Mouse (Mus musculus): Measurements from ENCODE around the gene Map2k6. TPM values are rescaled to one million over a fixed set of nuclear protein-coding genes. Genes with fewer than 3 reads are reported as not detected.

Map2k6 gene
- polyA plus RNA-seq, 1 experiment = 0.36 TPM

DNA sequence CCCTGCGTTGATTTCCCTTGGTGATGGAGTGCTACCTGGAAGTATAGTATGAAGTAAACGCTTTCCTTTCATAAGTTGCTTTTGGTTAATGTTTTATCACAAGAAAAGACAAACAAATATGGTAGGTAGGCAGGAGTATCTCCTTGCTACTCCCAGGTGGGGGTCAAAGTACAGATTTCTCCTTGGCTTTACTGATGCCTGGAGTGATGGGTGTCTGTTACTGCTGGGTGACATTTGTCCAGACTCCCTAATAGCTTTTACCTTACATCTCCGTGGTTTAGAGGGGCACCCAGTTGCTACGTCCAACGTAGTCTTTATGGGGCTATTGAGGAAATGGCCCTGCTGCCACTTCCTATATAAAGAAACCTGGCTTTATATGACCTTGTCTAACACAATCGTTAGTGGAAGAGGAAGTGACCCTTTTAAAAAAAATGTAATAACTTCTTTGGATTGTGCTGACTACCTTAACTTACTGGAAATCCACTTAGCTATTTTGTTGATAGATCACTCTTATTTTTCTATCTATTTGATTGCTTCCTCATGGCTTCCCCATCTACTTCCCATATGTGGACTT, 27.7 kb downstream of the Map2k6 start:
- no peaks in the 10 kb centered on the region for H3K36me3 ChIP-seq (replicated peaks; ENCODE audit: low read length)
- no peak overlapping the region for H3K4me3 ChIP-seq (replicated peaks)
- no peaks in the 10 kb centered on the region for H3K27me3 ChIP-seq (replicated peaks)
- TF ChIP-seq GATA1 (IDR thresholded peaks at IDR 0.05; ENCODE audit: borderline replicate concordance, low read length) (no peak), FLI1 (IDR thresholded peaks at IDR 0.05; ENCODE audit: low read length) (no peak)
- H3K4me1 ChIP-seq = peaks cover 40% of the 10 kb centered on the region
- no peaks in the 10 kb centered on the region for H3K9me3 ChIP-seq

DNA sequence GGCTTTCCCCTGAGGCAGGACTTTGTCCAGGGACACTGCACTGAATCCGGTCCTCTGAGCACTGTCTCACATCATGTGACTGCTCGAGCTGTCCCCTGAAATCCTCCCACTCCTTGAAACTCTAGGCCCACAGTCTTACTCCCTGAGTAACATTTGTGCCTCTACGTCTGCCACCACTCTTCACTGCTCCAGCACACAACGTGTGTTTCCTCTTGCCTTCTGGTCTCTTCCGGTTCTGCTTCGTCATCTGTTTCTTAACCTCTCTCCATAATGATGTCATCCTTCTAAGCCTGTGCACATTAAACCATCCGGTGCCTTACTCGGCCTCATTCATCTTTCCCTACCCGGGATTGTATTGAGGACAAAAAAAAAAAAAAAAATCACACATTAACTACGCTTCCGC, 28.2 kb downstream of the Map2k6 start:
- Histone ChIP-seq H3K36me3 (replicated peaks; ENCODE audit: low read length) (no peaks in the 10 kb centered on the region), H3K4me3 (replicated peaks) (peak overlapping the region; percentile 64), H3K27me3 (replicated peaks) (no peaks in the 10 kb centered on the region), H3K9me3 (no peaks in the 10 kb centered on the region), H3K4me1 (peaks cover 40% of the 10 kb centered on the region)
- TF ChIP-seq FLI1 (IDR thresholded peaks at IDR 0.05; ENCODE audit: low read length) (no peak), GATA1 (IDR thresholded peaks at IDR 0.05; ENCODE audit: borderline replicate concordance, low read length) (no peak)

DNA sequence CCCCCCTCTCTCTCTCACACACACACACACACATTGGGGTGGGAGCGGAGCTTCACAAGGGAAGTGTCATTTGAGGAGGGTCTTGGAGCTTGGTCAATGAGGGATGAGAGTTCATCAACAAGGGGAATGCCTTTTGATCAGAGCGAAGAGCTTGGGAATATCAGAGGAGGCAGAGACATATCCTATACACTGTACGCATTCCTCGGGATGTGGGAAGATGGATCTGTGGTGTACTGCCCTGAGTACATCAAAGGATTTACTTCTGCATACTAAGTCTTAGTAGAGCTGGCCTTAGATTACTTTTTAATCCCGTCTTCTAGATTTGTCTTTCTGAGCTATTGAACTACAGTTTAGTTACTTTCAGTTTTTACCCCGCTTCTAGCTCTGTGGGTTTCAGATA, 30.1 kb downstream of the Map2k6 start:
- Histone ChIP-seq H3K27me3 (replicated peaks) (no peaks in the 10 kb centered on the region), H3K4me1 (peaks cover 40% of the 10 kb centered on the region), H3K36me3 (replicated peaks; ENCODE audit: low read length) (no peaks in the 10 kb centered on the region), H3K4me3 (replicated peaks) (no peak overlapping the region), H3K9me3 (no peaks in the 10 kb centered on the region)
- TF ChIP-seq GATA1 (IDR thresholded peaks at IDR 0.05; ENCODE audit: borderline replicate concordance, low read length) = no peak
- no peak for TF ChIP-seq FLI1 (IDR thresholded peaks at IDR 0.05; ENCODE audit: low read length)

GRCm38 (mm10) chr11:110429837-110430418, 31.0 kb downstream of the Map2k6 start:
- H3K4me1 ChIP-seq = peaks cover 35% of the 10 kb centered on the region
- H3K9me3 ChIP-seq = peaks cover 5% of the 10 kb centered on the region
- H3K36me3 ChIP-seq (replicated peaks; ENCODE audit: low read length) = peaks cover 5% of the 10 kb centered on the region
- TF ChIP-seq GATA1 (IDR thresholded peaks at IDR 0.05; ENCODE audit: borderline replicate concordance, low read length) (no peak), FLI1 (IDR thresholded peaks at IDR 0.05; ENCODE audit: low read length) (no peak)
- no peaks in the 10 kb centered on the region for H3K27me3 ChIP-seq (replicated peaks)
- no peak overlapping the region for H3K4me3 ChIP-seq (replicated peaks)

- H3K4me1 ChIP-seq = peaks cover 17% of the 10 kb centered on the region
- peaks cover 9% of the 10 kb centered on the region for H3K36me3 ChIP-seq (replicated peaks; ENCODE audit: low read length)
- peaks cover 14% of the 10 kb centered on the region for H3K9me3 ChIP-seq
Observed at GRCm38 (mm10) chr11:110435839-110436556, 37.1 kb downstream of the Map2k6 start.

DNA sequence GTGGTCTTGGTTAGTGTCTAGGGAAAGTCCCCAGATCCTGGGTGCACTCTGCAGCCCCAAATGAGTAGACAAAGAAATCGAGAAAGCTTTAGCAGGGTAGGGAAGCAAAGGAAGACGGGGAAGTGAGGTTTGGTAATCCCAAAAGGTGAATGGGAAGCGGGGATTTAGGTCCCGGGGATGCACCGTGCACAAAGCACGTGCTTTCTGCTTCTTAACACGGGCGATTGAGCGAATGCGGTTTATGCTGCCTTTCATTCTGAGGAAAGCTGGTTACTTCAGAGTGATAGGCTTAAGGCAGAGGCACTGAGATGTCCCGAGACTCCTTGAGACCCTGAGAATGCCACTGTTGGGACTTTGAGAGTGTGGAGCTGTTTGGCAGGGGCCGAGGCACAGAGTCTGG, 38.1 kb downstream of the Map2k6 start:
- Histone ChIP-seq H3K9me3 (peaks cover 17% of the 10 kb centered on the region), H3K4me1 (peaks cover 17% of the 10 kb centered on the region), H3K4me3 (replicated peaks) (no peak overlapping the region), H3K27me3 (replicated peaks) (no peaks in the 10 kb centered on the region), H3K36me3 (replicated peaks; ENCODE audit: low read length) (peaks cover 9% of the 10 kb centered on the region)
- no peak for TF ChIP-seq FLI1 (IDR thresholded peaks at IDR 0.05; ENCODE audit: low read length)
- no peak for TF ChIP-seq GATA1 (IDR thresholded peaks at IDR 0.05; ENCODE audit: borderline replicate concordance, low read length)

More at GRCm38 (mm10) chr11:110435839-110436556, 37.1 kb downstream of the Map2k6 start:
- Histone ChIP-seq H3K4me3 (replicated peaks) (no peak overlapping the region), H3K27me3 (replicated peaks) (no peaks in the 10 kb centered on the region)
- no peak for TF ChIP-seq FLI1 (IDR thresholded peaks at IDR 0.05; ENCODE audit: low read length)
- no peak for TF ChIP-seq GATA1 (IDR thresholded peaks at IDR 0.05; ENCODE audit: borderline replicate concordance, low read length)

GRCm38 (mm10) chr11:110438135-110438534, 39.2 kb downstream of the Map2k6 start:
- H3K27me3 ChIP-seq (replicated peaks) = no peaks in the 10 kb centered on the region
- TF ChIP-seq FLI1 (IDR thresholded peaks at IDR 0.05; ENCODE audit: low read length) (no peak), GATA1 (IDR thresholded peaks at IDR 0.05; ENCODE audit: borderline replicate concordance, low read length) (no peak)
- H3K36me3 ChIP-seq (replicated peaks; ENCODE audit: low read length) = peaks cover 9% of the 10 kb centered on the region
- H3K9me3 ChIP-seq = peaks cover 20% of the 10 kb centered on the region
- no peak overlapping the region for H3K4me3 ChIP-seq (replicated peaks)
- H3K4me1 ChIP-seq = peaks cover 17% of the 10 kb centered on the region

DNA sequence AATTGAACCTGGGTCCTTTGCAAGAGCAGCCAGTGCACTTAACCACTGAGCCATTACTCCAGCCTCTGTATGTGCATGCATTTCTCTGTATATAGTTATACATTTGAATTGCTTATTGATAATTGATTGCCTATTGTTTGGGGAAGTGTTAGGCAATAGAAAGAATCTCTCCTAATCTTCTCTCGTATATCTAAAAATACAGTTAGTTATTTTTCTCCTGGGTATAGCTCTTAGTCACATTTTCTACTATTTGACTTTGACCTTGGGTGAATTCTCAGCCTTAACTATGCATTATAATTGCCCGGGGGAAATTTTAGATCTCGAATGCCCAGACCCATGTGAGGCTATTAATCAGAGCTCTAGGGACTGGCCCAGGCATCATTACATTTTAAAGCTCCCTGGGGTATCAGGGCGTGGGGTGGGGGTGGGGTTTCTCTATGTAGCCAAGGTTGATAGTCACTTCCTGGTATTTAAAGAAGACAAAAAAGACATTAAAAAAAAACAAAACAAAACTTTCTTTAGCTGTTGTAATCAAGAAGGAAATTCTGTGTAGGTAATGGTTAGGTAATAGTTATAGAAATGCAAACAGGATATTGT, 39.9 kb downstream of the Map2k6 start:
- TF ChIP-seq FLI1 (IDR thresholded peaks at IDR 0.05; ENCODE audit: low read length) = no peak
- TF ChIP-seq GATA1 (IDR thresholded peaks at IDR 0.05; ENCODE audit: borderline replicate concordance, low read length) = no peak
- H3K4me1 ChIP-seq = peaks cover 17% of the 10 kb centered on the region
- peaks cover 20% of the 10 kb centered on the region for H3K9me3 ChIP-seq
- peaks cover 9% of the 10 kb centered on the region for H3K36me3 ChIP-seq (replicated peaks; ENCODE audit: low read length)
- no peaks in the 10 kb centered on the region for H3K27me3 ChIP-seq (replicated peaks)
- H3K4me3 ChIP-seq (replicated peaks) = no peak overlapping the region

DNA sequence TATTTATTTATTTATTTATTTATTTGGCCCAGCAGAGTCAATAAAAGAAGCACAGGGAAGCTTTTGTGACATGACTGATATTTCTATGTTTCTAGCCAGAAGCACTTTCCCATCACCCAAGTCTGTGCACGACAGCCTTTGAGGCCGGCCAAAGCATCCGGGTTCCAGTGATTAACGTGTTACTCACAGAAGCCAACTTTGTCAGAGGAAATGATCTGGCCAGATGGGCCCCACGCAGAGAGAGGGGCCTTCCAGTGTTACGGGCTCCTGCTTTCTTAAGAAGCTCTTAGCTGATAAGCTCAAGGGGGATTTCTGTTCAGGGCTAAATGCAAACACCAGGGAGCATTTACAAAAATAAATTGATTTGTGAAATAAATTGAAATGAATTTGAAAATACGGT, 40.4 kb downstream of the Map2k6 start:
- TF ChIP-seq GATA1 (IDR thresholded peaks at IDR 0.05; ENCODE audit: borderline replicate concordance, low read length) (no peak), FLI1 (IDR thresholded peaks at IDR 0.05; ENCODE audit: low read length) (no peak)
- H3K4me1 ChIP-seq = peaks cover 17% of the 10 kb centered on the region
- no peaks in the 10 kb centered on the region for H3K27me3 ChIP-seq (replicated peaks)
- H3K9me3 ChIP-seq = peaks cover 20% of the 10 kb centered on the region
- no peak overlapping the region for H3K4me3 ChIP-seq (replicated peaks)
- H3K36me3 ChIP-seq (replicated peaks; ENCODE audit: low read length) = peaks cover 9% of the 10 kb centered on the region

DNA sequence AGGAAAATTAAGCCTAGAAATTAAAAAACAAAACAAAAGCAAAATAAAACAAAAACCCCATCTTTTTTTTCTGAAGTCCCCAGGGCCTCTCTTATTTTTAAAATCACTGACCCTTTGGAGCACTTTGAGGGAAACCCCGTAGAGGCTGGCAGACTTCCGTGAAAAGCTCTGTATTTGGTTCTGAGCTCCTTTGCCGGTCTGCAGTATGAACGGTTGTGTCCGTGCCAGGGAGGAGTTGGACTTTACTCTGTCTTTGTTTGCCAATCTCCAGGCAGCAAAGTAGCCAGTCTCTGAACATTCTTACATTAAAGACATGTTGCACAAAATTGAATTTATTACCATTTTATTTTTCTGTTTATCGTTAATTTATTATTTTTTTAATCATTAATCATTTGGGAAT, 45.7 kb downstream of the Map2k6 start:
- H3K27me3 ChIP-seq (replicated peaks) = no peaks in the 10 kb centered on the region
- peaks cover 3% of the 10 kb centered on the region for H3K36me3 ChIP-seq (replicated peaks; ENCODE audit: low read length)
- H3K9me3 ChIP-seq = peaks cover 13% of the 10 kb centered on the region
- peaks cover 19% of the 10 kb centered on the region for H3K4me1 ChIP-seq
- H3K4me3 ChIP-seq (replicated peaks) = no peak overlapping the region
- no peak for TF ChIP-seq FLI1 (IDR thresholded peaks at IDR 0.05; ENCODE audit: low read length)
- TF ChIP-seq GATA1 (IDR thresholded peaks at IDR 0.05; ENCODE audit: borderline replicate concordance, low read length) = no peak

All from megakaryocyte, embryonic 14.5 days (primary cell).